Mouse (Mus musculus) bone marrow, adult 2 months (tissue): ENCODE measurements around the gene Sipa1l3.

Experiments
- CTCF ChIP-seq: fragments of 200-500 bp; IDR thresholded peaks from 2 replicates; pipeline ENCODE4 v1.5.1; 2011; ENCODE audit warnings: low read length, control low read depth; ENCODE audit not compliant: control insufficient read depth, insufficient read depth
- POLR2A ChIP-seq: fragments of 200-500 bp; IDR thresholded peaks from 2 replicates; pipeline ENCODE4 v1.6.1; 2011; ENCODE audit warnings: low read depth, mild to moderate bottlenecking, control low read depth, low read length, borderline replicate concordance; ENCODE audit not compliant: control insufficient read depth

DNA sequence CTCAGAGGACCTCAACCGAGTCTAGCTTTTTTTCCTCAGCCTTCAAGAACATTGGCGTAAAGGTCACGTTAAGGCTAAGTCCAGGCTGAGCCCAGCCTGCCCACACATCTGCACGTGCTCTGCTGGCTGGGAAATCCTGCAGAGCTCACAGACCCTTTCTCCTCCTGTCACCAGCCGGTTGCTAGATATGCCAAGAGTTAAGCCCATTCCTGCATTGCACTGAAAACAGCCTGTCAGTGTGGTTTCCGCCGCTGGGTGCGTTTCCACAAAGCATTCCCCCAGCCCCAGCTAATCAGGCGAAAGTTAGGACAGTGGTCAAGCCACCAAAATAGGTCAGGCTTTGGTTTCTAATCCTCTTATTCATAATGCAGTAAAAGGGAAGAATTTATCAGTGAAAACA lies 77.3 kb downstream of the Sipa1l3 start:
- no peak for TF ChIP-seq CTCF
- no peak for TF ChIP-seq POLR2A
